Mouse (Mus musculus) spleen, adult 2 months (tissue): ENCODE results near the gene Cyp46a1. TPM values are rescaled to one million over a fixed set of nuclear protein-coding genes. Genes with fewer than 3 reads are reported as not detected.

Experiments
- DNase-seq, 2 experiments: peaks; one replicate each; pipeline versions ENCODE4 v3.0.0 to v3.0.0-alpha.2; 2012 to 2021; ENCODE audit warnings: low spot score in 2 of 2, low read depth in 1 of 2
- H3K27ac ChIP-seq: fragments of 200-500 bp; 2 replicates; pipeline ENCODE4 v1.5.1; 2012; ENCODE audit warnings: low read length, inconsistent platforms; ENCODE audit not compliant: insufficient read depth
- H3K27me3 ChIP-seq: fragments of 200-500 bp; 2 replicates; pipeline ENCODE4 v1.6.1; 2012; ENCODE audit warnings: mild to moderate bottlenecking, moderate library complexity, low read length, inconsistent platforms; ENCODE audit not compliant: control insufficient read depth, insufficient read depth
- H3K36me3 ChIP-seq: fragments of 200-500 bp; 2 replicates; pipeline ENCODE4 v1.6.1; 2012; ENCODE audit warnings: mild to moderate bottlenecking, low read length, inconsistent platforms; ENCODE audit not compliant: control insufficient read depth, insufficient read depth
- H3K4me1 ChIP-seq: fragments of 200-500 bp; 2 replicates; pipeline ENCODE4 v1.6.1; 2011; ENCODE audit warnings: inconsistent platforms; ENCODE audit not compliant: control insufficient read depth, insufficient read depth, insufficient read length
- H3K4me3 ChIP-seq: fragments of 200-500 bp; 2 replicates; pipeline ENCODE4 v1.5.1; 2011; ENCODE audit warnings: mild to moderate bottlenecking, inconsistent platforms; ENCODE audit not compliant: insufficient read depth, insufficient read length; ENCODE audit errors: extremely low read depth
- CTCF ChIP-seq: fragments of 200-500 bp; IDR thresholded peaks from 2 replicates; pipeline ENCODE4 v1.5.1; 2011; ENCODE audit warnings: mild to moderate bottlenecking, inconsistent platforms; ENCODE audit not compliant: insufficient read depth, insufficient read length, insufficient replicate concordance; ENCODE audit errors: extremely low read depth
- POLR2A ChIP-seq: fragments of 200-500 bp; IDR thresholded peaks from 2 replicates; pipeline ENCODE4 v1.6.1; 2011; ENCODE audit warnings: low read depth, low read length, inconsistent platforms
- WGBS: fragments of 180-500 bp; shearing (Covaris S2); methylation state at CpG from one replicate; pipeline ENCODE4 v1.1.7; 2018; 5-methylcytosine and 5-hydroxymethylcytosine counted together
- polyA plus RNA-seq: library from polyadenylated mRNA; depleted of rRNA; stranded (reverse); fragments of >200 nt; gene quantifications from 2 replicates; pipeline ENCODE4 v1.2.3, GENCODE M21; 2012

The Cyp46a1 gene
- polyA plus RNA-seq, 1 experiment: 3.7 TPM

- H3K36me3 ChIP-seq: no peaks in the 10 kb centered on the region
- H3K4me3 ChIP-seq: no peak overlapping the region
- TF ChIP-seq POLR2A: no peak
- TF ChIP-seq CTCF: no peak
- no peak overlapping the region for H3K27ac ChIP-seq
- H3K27me3 ChIP-seq: no peaks in the 10 kb centered on the region
- no peak for DNase-seq
- H3K4me1 ChIP-seq: no peaks in the 10 kb centered on the region
Observed at GRCm38 (mm10) chr12:108355986-108356385, 21.8 kb downstream of the Cyp46a1 start.

- Histone ChIP-seq H3K36me3 (no peaks in the 10 kb centered on the region), H3K4me3 (no peak overlapping the region), H3K27me3 (no peaks in the 10 kb centered on the region), H3K27ac (no peak overlapping the region), H3K4me1 (no peaks in the 10 kb centered on the region)
- TF ChIP-seq POLR2A: no peak
- peak; percentile 54; the same call in 1 of the 2 replicates for TF ChIP-seq CTCF
- peak in 1 of 2 experiments; percentile 23 for DNase-seq
- 6% methylated on average over 5 of the region's 5 CpGs for WGBS
Observed at GRCm38 (mm10) chr12:108363796-108364195, 29.6 kb downstream of the Cyp46a1 start.

GRCm38 (mm10) chr12:108365340-108365739 lies 31.2 kb downstream of the Cyp46a1 start:
- no peaks in the 10 kb centered on the region for H3K4me1 ChIP-seq
- no peaks in the 10 kb centered on the region for H3K36me3 ChIP-seq
- no peak for TF ChIP-seq CTCF
- TF ChIP-seq POLR2A: no peak
- H3K27me3 ChIP-seq: no peaks in the 10 kb centered on the region
- H3K4me3 ChIP-seq: no peak overlapping the region
- no peak for DNase-seq
- 57% methylated on average over 3 of the region's 3 CpGs for WGBS
- no peak overlapping the region for H3K27ac ChIP-seq

- H3K27me3 ChIP-seq: no peaks in the 10 kb centered on the region
- TF ChIP-seq POLR2A (no peak), CTCF (no peak)
- WGBS: 64% methylated on average over 7 of the region's 7 CpGs
Observed at GRCm38 (mm10) chr12:108365868-108366267, 31.7 kb downstream of the Cyp46a1 start.

GRCm38 (mm10) chr12:108367909-108368308 lies 33.7 kb downstream of the Cyp46a1 start:
- no peak overlapping the region for H3K27ac ChIP-seq
- peaks cover 2% of the 10 kb centered on the region; the same call in 1 of the 2 replicates for H3K4me1 ChIP-seq
- no peaks in the 10 kb centered on the region for H3K36me3 ChIP-seq
- WGBS: 65% methylated on average over 2 of the region's 2 CpGs
- no peaks in the 10 kb centered on the region for H3K27me3 ChIP-seq
- no peak for TF ChIP-seq CTCF
- no peak for TF ChIP-seq POLR2A
- no peak for DNase-seq
- H3K4me3 ChIP-seq: no peak overlapping the region

More at GRCm38 (mm10) chr12:108365868-108366267, 31.7 kb downstream of the Cyp46a1 start:
- Histone ChIP-seq H3K27ac (no peak overlapping the region), H3K4me3 (no peak overlapping the region), H3K36me3 (no peaks in the 10 kb centered on the region), H3K4me1 (no peaks in the 10 kb centered on the region)
- no peak for DNase-seq

GRCm38 (mm10) chr12:108368921-108369320 lies 34.7 kb downstream of the Cyp46a1 start:
- Histone ChIP-seq H3K4me3 (no peak overlapping the region), H3K27me3 (no peaks in the 10 kb centered on the region), H3K4me1 (peaks cover 2% of the 10 kb centered on the region; the same call in 1 of the 2 replicates), H3K36me3 (no peaks in the 10 kb centered on the region), H3K27ac (no peak overlapping the region)
- DNase-seq: no peak
- 66% methylated on average over 5 of the region's 5 CpGs for WGBS
- no peak for TF ChIP-seq CTCF
- no peak for TF ChIP-seq POLR2A

- no peak for DNase-seq
- Histone ChIP-seq H3K4me1 (peaks cover 2% of the 10 kb centered on the region; the same call in 1 of the 2 replicates), H3K4me3 (no peak within 1 kb of the TSS; the same call in 1 of the 2 replicates), H3K36me3 (no peaks in the 10 kb centered on the region), H3K27ac (peak within 1 kb of the TSS; percentile 37; the same call in 1 of the 2 replicates), H3K27me3 (no peaks in the 10 kb centered on the region)
- WGBS: 50% methylated on average over 19 of the region's 19 CpGs
- no peak for TF ChIP-seq POLR2A
- no peak for TF ChIP-seq CTCF
Observed at GRCm38 (mm10) chr12:108370596-108371428, 36.6 kb downstream of the Cyp46a1 start, which contains the start of gene Eml1. Gene Eml1, plus strand, starts transcription at chr12:108370957.
